Mouse (Mus musculus): ENCODE measurements around the gene Spock1. TPM values are rescaled to one million over a fixed set of nuclear protein-coding genes. Genes with fewer than 3 reads are reported as not detected.

The Spock1 gene
- polyA plus RNA-seq, 1 experiment = not detected

DNA sequence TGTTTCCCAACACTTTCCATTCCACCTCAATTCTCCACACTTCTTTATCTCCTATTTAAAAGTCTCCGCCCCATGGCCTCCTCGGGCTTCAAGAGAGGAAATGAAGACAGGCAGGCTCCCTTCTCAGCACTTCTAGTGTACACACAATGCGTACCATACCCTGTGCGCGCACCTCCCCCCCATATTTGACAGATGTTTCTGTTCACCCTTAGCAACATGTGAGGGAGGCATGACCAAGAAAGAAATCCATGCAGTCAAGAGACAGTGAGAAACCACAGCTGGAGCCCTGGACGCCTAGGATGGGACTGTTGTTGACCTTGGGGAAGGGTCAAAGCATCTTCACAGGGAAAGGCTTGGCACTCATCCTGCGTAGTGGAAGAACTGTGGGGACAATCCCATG lies 157.3 kb downstream of the Spock1 start:
- Histone ChIP-seq H3K4me3 (ENCODE audit: extremely low read depth, insufficient read depth, insufficient read length) (no peak overlapping the region), H3K4me1 (ENCODE audit: control insufficient read depth, insufficient read depth, insufficient read length) (no peaks in the 10 kb centered on the region), H3K36me3 (ENCODE audit: control insufficient read depth, insufficient read depth, low read length) (no peaks in the 10 kb centered on the region), H3K27me3 (ENCODE audit: control insufficient read depth, insufficient read depth, low read length) (no peaks in the 10 kb centered on the region), H3K27ac (ENCODE audit: insufficient read depth, low read length) (no peak overlapping the region)
- WGBS = 81% methylated on average over 7 of the region's 7 CpGs
- DNase-seq (ENCODE audit: low read depth in 1 of 2, low spot score in 2 of 2) = no peak
- TF ChIP-seq CTCF (IDR thresholded peaks at IDR 0.05; ENCODE audit: extremely low read depth, insufficient read depth, insufficient read length, insufficient replicate concordance) (no peak), POLR2A (IDR thresholded peaks at IDR 0.05; ENCODE audit: low read depth, low read length) (no peak)

DNA sequence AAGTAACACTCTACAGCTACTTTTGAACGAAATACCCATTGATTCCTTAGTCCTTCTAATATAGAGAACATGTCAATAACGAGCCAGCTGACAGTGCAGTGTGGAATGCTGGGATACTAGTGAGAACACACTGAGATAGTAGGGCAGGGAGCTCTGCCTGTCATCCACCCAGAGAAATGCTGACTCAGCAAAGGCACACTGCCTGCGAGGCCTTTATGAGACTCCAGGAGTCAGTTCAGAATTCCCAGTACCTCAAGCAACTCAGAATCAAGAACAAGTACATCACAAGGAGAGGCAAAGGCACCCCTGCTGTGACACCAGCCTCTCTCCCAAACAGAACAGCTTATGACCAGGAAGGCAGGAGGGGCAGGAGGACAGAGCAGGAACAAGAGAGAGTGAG lies 163.5 kb downstream of the Spock1 start:
- Histone ChIP-seq H3K4me1 (ENCODE audit: control insufficient read depth, insufficient read depth, insufficient read length) (no peaks in the 10 kb centered on the region), H3K4me3 (ENCODE audit: extremely low read depth, insufficient read depth, insufficient read length) (no peak overlapping the region), H3K27me3 (ENCODE audit: control insufficient read depth, insufficient read depth, low read length) (no peaks in the 10 kb centered on the region), H3K36me3 (ENCODE audit: control insufficient read depth, insufficient read depth, low read length) (no peaks in the 10 kb centered on the region), H3K27ac (ENCODE audit: insufficient read depth, low read length) (no peak overlapping the region)
- TF ChIP-seq CTCF (IDR thresholded peaks at IDR 0.05; ENCODE audit: extremely low read depth, insufficient read depth, insufficient read length, insufficient replicate concordance) (no peak), POLR2A (IDR thresholded peaks at IDR 0.05; ENCODE audit: low read depth, low read length) (no peak)
- WGBS = 65% methylated on average over 3 of the region's 3 CpGs
- no peak for DNase-seq (ENCODE audit: low read depth in 1 of 2, low spot score in 2 of 2)

- Histone ChIP-seq H3K36me3 (ENCODE audit: control insufficient read depth, insufficient read depth, low read length) (no peaks in the 10 kb centered on the region), H3K4me3 (ENCODE audit: extremely low read depth, insufficient read depth, insufficient read length) (no peak overlapping the region), H3K27me3 (ENCODE audit: control insufficient read depth, insufficient read depth, low read length) (no peaks in the 10 kb centered on the region), H3K27ac (ENCODE audit: insufficient read depth, low read length) (no peak overlapping the region), H3K4me1 (ENCODE audit: control insufficient read depth, insufficient read depth, insufficient read length) (no peaks in the 10 kb centered on the region)
- no peak for DNase-seq (ENCODE audit: low read depth in 1 of 2, low spot score in 2 of 2)
- 87% methylated on average over 6 of the region's 6 CpGs for WGBS
- TF ChIP-seq POLR2A (IDR thresholded peaks at IDR 0.05; ENCODE audit: low read depth, low read length) = no peak
- no peak for TF ChIP-seq CTCF (IDR thresholded peaks at IDR 0.05; ENCODE audit: extremely low read depth, insufficient read depth, insufficient read length, insufficient replicate concordance)
Observed at GRCm38 (mm10) chr13:57741186-57741585, 166.9 kb downstream of the Spock1 start.

GRCm38 (mm10) chr13:57740473-57740872 lies 167.7 kb downstream of the Spock1 start:
- no peak overlapping the region for H3K27ac ChIP-seq (ENCODE audit: insufficient read depth, low read length)
- DNase-seq (ENCODE audit: low read depth in 1 of 2, low spot score in 2 of 2) = no peak
- WGBS = 65% methylated on average over 5 of the region's 5 CpGs

DNA sequence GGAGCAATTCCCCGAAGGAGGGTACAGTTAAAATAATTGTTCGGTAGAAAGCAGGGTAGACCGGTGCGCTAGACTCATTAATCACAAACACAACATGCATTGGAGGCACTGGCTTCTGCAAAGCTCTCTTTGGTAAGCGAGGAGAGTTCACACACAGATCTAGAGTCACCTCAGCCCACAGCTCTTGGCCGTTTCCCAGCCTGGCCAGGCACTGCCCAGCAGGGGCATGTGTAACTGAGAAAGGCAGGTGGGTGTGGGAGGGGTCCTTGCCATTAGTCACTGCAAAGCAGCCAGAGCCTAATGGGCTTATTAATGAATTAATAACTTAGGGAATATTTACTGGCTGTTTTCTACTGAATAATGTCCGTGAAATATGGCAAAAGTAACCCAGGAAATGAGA lies 172.1 kb downstream of the Spock1 start:
- Histone ChIP-seq H3K4me1 (ENCODE audit: control insufficient read depth, insufficient read depth, insufficient read length) (no peaks in the 10 kb centered on the region), H3K27me3 (ENCODE audit: control insufficient read depth, insufficient read depth, low read length) (no peaks in the 10 kb centered on the region), H3K27ac (ENCODE audit: insufficient read depth, low read length) (no peak overlapping the region), H3K36me3 (ENCODE audit: control insufficient read depth, insufficient read depth, low read length) (no peaks in the 10 kb centered on the region), H3K4me3 (ENCODE audit: extremely low read depth, insufficient read depth, insufficient read length) (no peak overlapping the region)
- TF ChIP-seq POLR2A (IDR thresholded peaks at IDR 0.05; ENCODE audit: low read depth, low read length) = no peak
- no peak for TF ChIP-seq CTCF (IDR thresholded peaks at IDR 0.05; ENCODE audit: extremely low read depth, insufficient read depth, insufficient read length, insufficient replicate concordance)
- WGBS = 85% methylated on average over 7 of the region's 7 CpGs
- DNase-seq (ENCODE audit: low read depth in 1 of 2, low spot score in 2 of 2) = no peak

More at GRCm38 (mm10) chr13:57740473-57740872, 167.7 kb downstream of the Spock1 start:
- H3K4me1 ChIP-seq (ENCODE audit: control insufficient read depth, insufficient read depth, insufficient read length) = no peaks in the 10 kb centered on the region
- TF ChIP-seq POLR2A (IDR thresholded peaks at IDR 0.05; ENCODE audit: low read depth, low read length) (no peak), CTCF (IDR thresholded peaks at IDR 0.05; ENCODE audit: extremely low read depth, insufficient read depth, insufficient read length, insufficient replicate concordance) (no peak)
- no peaks in the 10 kb centered on the region for H3K36me3 ChIP-seq (ENCODE audit: control insufficient read depth, insufficient read depth, low read length)
- H3K4me3 ChIP-seq (ENCODE audit: extremely low read depth, insufficient read depth, insufficient read length) = no peak overlapping the region
- H3K27me3 ChIP-seq (ENCODE audit: control insufficient read depth, insufficient read depth, low read length) = no peaks in the 10 kb centered on the region

DNA sequence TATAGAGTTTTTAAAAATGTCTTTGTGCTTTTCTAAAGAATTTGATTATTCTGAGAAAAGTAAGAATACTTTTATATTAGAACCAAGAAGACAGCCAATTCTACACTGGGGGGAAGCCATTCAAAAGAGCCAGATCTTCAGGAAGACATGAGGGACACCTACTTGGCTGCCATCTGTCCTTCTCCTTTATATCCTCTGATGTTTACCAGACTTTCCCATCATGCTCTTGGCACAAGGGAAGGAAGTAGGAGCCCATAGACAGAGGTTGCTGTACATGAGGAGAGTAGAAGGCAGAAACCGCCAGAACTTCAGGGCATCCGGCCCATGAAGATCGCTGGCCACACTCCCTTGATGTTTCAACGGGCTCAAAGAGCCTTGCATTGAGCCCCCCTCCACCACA lies 173.6 kb downstream of the Spock1 start:
- Histone ChIP-seq H3K27me3 (ENCODE audit: control insufficient read depth, insufficient read depth, low read length) (no peaks in the 10 kb centered on the region), H3K27ac (ENCODE audit: insufficient read depth, low read length) (no peak overlapping the region), H3K36me3 (ENCODE audit: control insufficient read depth, insufficient read depth, low read length) (no peaks in the 10 kb centered on the region), H3K4me1 (ENCODE audit: control insufficient read depth, insufficient read depth, insufficient read length) (no peaks in the 10 kb centered on the region), H3K4me3 (ENCODE audit: extremely low read depth, insufficient read depth, insufficient read length) (no peak overlapping the region)
- 90% methylated on average over 4 of the region's 4 CpGs for WGBS
- no peak for DNase-seq (ENCODE audit: low read depth in 1 of 2, low spot score in 2 of 2)
- TF ChIP-seq CTCF (IDR thresholded peaks at IDR 0.05; ENCODE audit: extremely low read depth, insufficient read depth, insufficient read length, insufficient replicate concordance) (no peak), POLR2A (IDR thresholded peaks at IDR 0.05; ENCODE audit: low read depth, low read length) (no peak)

GRCm38 (mm10) chr13:57733521-57733920 lies 174.6 kb downstream of the Spock1 start:
- Histone ChIP-seq H3K4me3 (ENCODE audit: extremely low read depth, insufficient read depth, insufficient read length) (no peak overlapping the region), H3K27me3 (ENCODE audit: control insufficient read depth, insufficient read depth, low read length) (no peaks in the 10 kb centered on the region), H3K4me1 (ENCODE audit: control insufficient read depth, insufficient read depth, insufficient read length) (no peaks in the 10 kb centered on the region), H3K36me3 (ENCODE audit: control insufficient read depth, insufficient read depth, low read length) (no peaks in the 10 kb centered on the region), H3K27ac (ENCODE audit: insufficient read depth, low read length) (no peak overlapping the region)
- 69% methylated on average over 1 of the region's 1 CpGs for WGBS
- TF ChIP-seq CTCF (IDR thresholded peaks at IDR 0.05; ENCODE audit: extremely low read depth, insufficient read depth, insufficient read length, insufficient replicate concordance) (no peak), POLR2A (IDR thresholded peaks at IDR 0.05; ENCODE audit: low read depth, low read length) (no peak)
- DNase-seq (ENCODE audit: low read depth in 1 of 2, low spot score in 2 of 2) = no peak

Data from spleen, adult 2 months (tissue).